Mouse (Mus musculus) myocyte (in vitro differentiated cells): ENCODE measurements at regions not wholly inside any gene's neighbourhood (a gene's known extent, or its start where the extent isn't known, plus 50 kb on each side); places are given as distances from the start of the nearest gene placed in this dataset.

Experiments
- H3K27me3 ChIP-seq: one replicate; pipeline ENCODE4 v1.6.1; 2011; ENCODE audit not compliant: control insufficient read depth, insufficient read depth, insufficient read length
- H3K36me3 ChIP-seq: one replicate; pipeline ENCODE4 v1.6.1; 2011; ENCODE audit not compliant: control insufficient read depth, insufficient read depth
- H3K4me2 ChIP-seq: one replicate; pipeline ENCODE4 v1.6.1; 2011; ENCODE audit warnings: low read depth, control low read depth
- H3K4me3 ChIP-seq: one replicate; pipeline ENCODE4 v1.5.1; 2011; ENCODE audit warnings: mild to moderate bottlenecking, control low read depth, moderate library complexity
- H3K79me2 ChIP-seq: one replicate; pipeline ENCODE4 v1.6.1; 2011; ENCODE audit not compliant: control insufficient read depth, insufficient read depth
- H3ac ChIP-seq: one replicate; pipeline ENCODE4 v1.6.1; 2011; ENCODE audit not compliant: control insufficient read depth, insufficient read length
- CEBPB ChIP-seq: IDR thresholded peaks from 2 replicates; pipeline ENCODE4 v1.6.1; 2011; ENCODE audit warnings: mild to moderate bottlenecking, moderate library complexity; ENCODE audit not compliant: poor library complexity, insufficient read depth, severe bottlenecking
- E2F4 ChIP-seq: IDR thresholded peaks from one replicate; pipeline ENCODE4 v1.6.1; 2011; ENCODE audit warnings: mild to moderate bottlenecking, control low read depth, moderate library complexity; ENCODE audit not compliant: insufficient read depth
- MAX ChIP-seq: IDR thresholded peaks from one replicate; pipeline ENCODE4 v1.6.1; 2011; ENCODE audit warnings: low read depth, mild to moderate bottlenecking, control low read depth
- MYOD1 ChIP-seq, 3 experiments: IDR thresholded peaks; one replicate each; pipeline ENCODE4 v1.6.1; 2011; ENCODE audit warnings: control low read depth in 2 of 3, low read depth in 2 of 3, mild to moderate bottlenecking in 2 of 3, moderate library complexity in 1 of 3; ENCODE audit not compliant: insufficient read length in 2 of 3, control insufficient read depth in 1 of 3
- MYOG ChIP-seq, 3 experiments: IDR thresholded peaks; one replicate each; pipeline ENCODE4 v1.6.1; 2011; ENCODE audit warnings: control low read depth in 2 of 3, low read depth in 2 of 3, mild to moderate bottlenecking in 2 of 3; ENCODE audit not compliant: insufficient read length in 2 of 3, control insufficient read depth in 1 of 3, insufficient read depth in 1 of 3
- POLR2A ChIP-seq: IDR thresholded peaks from one replicate; pipeline ENCODE4 v1.6.1; 2011; ENCODE audit warnings: low read depth, mild to moderate bottlenecking, control low read depth, moderate library complexity; ENCODE audit not compliant: insufficient read length
- POLR2AphosphoS2 ChIP-seq: IDR thresholded peaks from one replicate; pipeline ENCODE4 v1.6.1; 2011; ENCODE audit warnings: low read depth, control low read depth; ENCODE audit not compliant: insufficient read length
- REST ChIP-seq: IDR thresholded peaks from one replicate; pipeline ENCODE4 v1.6.1; 2011; ENCODE audit warnings: mild to moderate bottlenecking, control low read depth, moderate library complexity; ENCODE audit not compliant: insufficient read depth, insufficient read length
- SRF ChIP-seq: IDR thresholded peaks from one replicate; pipeline ENCODE4 v1.6.1; 2011; ENCODE audit warnings: low read depth; ENCODE audit not compliant: control insufficient read depth, insufficient read length
- TCF12 ChIP-seq: IDR thresholded peaks from one replicate; pipeline ENCODE4 v1.6.1; 2011; ENCODE audit warnings: mild to moderate bottlenecking, control low read depth; ENCODE audit not compliant: poor library complexity, insufficient read depth, severe bottlenecking
- TCF3 ChIP-seq: IDR thresholded peaks from one replicate; pipeline ENCODE4 v1.6.1; 2011; ENCODE audit warnings: low read depth, control low read depth; ENCODE audit not compliant: insufficient read length
- USF1 ChIP-seq: IDR thresholded peaks from one replicate; pipeline ENCODE4 v1.6.1; 2011; ENCODE audit warnings: low read depth, mild to moderate bottlenecking, control low read depth, moderate library complexity

DNA sequence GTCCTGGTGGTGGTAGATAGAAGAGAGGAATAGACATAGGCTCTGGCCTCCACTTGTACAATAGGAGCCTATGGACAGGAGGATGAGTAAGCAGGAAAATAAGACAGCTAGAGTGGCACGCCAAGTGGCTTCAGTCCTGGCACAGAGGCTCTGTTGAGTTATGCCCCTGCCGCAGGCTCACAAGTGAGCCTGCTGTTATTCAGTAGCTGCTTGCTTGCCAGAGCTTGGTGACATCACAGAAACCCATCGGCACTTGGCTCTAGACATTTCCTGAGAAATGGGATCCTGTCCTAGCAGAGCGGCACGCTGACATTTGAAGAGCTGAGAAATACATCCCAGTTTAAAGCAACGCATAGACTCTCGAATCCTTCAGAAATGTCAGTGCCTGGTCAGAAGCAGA is 283.5 kb downstream of the Bcor start:
- H3ac ChIP-seq, result no peak overlapping the region
- no peak overlapping the region for H3K4me2 ChIP-seq
- no peaks in the 10 kb centered on the region for H3K27me3 ChIP-seq
- H3K36me3 ChIP-seq, result no peaks in the 10 kb centered on the region
- no peaks in the 10 kb centered on the region for H3K79me2 ChIP-seq
- no peak overlapping the region for H3K4me3 ChIP-seq
- TF ChIP-seq MYOG (IDR thresholded peaks at IDR 0.05; ENCODE audit: control insufficient read depth in 1 of 3, insufficient read depth in 1 of 3, insufficient read length in 2 of 3, low read depth in 2 of 3) (no peak), MAX (no peak), MYOD1 (IDR thresholded peaks at IDR 0.05; ENCODE audit: control insufficient read depth in 1 of 3, insufficient read length in 2 of 3, low read depth in 2 of 3) (no peak), TCF3 (no peak), SRF (no peak), USF1 (no peak), TCF12 (no peak), POLR2A (no peak), CEBPB (no peak), POLR2AphosphoS2 (no peak)

DNA sequence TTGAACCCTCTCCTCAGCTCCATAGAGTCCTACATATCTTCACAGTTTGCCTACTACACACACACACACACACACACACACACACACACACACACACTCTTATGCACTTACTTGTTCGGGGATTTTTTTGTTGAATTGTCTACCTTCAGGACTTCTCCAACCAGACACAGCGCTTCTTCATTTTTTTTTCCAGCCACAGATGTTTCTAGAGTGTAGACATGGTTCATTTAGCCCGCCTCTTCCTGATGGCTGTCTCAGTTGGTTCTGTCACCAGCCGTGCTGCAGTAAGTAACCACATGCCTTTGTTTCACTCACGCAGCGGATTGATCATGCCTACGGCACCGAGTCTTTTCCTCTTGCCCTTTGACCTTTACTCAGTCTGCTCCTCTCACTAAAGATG is 282.1 kb downstream of the Bcor start:
- no peak overlapping the region for H3K4me3 ChIP-seq
- TF ChIP-seq SRF (no peak), POLR2A (no peak), USF1 (no peak), POLR2AphosphoS2 (no peak), MYOD1 (IDR thresholded peaks at IDR 0.05; ENCODE audit: control insufficient read depth in 1 of 3, insufficient read length in 2 of 3, low read depth in 2 of 3) (no peak), REST (no peak), MAX (no peak), TCF12 (no peak), E2F4 (no peak), MYOG (IDR thresholded peaks at IDR 0.05; ENCODE audit: control insufficient read depth in 1 of 3, insufficient read depth in 1 of 3, insufficient read length in 2 of 3, low read depth in 2 of 3) (no peak), TCF3 (no peak), CEBPB (no peak)
- no peaks in the 10 kb centered on the region for H3K36me3 ChIP-seq
- H3K27me3 ChIP-seq, result no peaks in the 10 kb centered on the region
- H3K79me2 ChIP-seq, result no peaks in the 10 kb centered on the region
- H3K4me2 ChIP-seq, result no peak overlapping the region
- H3ac ChIP-seq, result no peak overlapping the region

GRCm38 (mm10) chrX:11880972-11881371 is 279.2 kb downstream of the Bcor start:
- Histone ChIP-seq H3K4me2 (peak overlapping the region; percentile 38), H3K79me2 (no peaks in the 10 kb centered on the region), H3ac (no peak overlapping the region), H3K27me3 (no peaks in the 10 kb centered on the region), H3K36me3 (no peaks in the 10 kb centered on the region), H3K4me3 (no peak overlapping the region)
- TF ChIP-seq REST (no peak), MYOG (IDR thresholded peaks at IDR 0.05; ENCODE audit: control insufficient read depth in 1 of 3, insufficient read depth in 1 of 3, insufficient read length in 2 of 3, low read depth in 2 of 3) (peak in 1 of 3 experiments; percentile 14), POLR2AphosphoS2 (no peak), SRF (no peak)

DNA sequence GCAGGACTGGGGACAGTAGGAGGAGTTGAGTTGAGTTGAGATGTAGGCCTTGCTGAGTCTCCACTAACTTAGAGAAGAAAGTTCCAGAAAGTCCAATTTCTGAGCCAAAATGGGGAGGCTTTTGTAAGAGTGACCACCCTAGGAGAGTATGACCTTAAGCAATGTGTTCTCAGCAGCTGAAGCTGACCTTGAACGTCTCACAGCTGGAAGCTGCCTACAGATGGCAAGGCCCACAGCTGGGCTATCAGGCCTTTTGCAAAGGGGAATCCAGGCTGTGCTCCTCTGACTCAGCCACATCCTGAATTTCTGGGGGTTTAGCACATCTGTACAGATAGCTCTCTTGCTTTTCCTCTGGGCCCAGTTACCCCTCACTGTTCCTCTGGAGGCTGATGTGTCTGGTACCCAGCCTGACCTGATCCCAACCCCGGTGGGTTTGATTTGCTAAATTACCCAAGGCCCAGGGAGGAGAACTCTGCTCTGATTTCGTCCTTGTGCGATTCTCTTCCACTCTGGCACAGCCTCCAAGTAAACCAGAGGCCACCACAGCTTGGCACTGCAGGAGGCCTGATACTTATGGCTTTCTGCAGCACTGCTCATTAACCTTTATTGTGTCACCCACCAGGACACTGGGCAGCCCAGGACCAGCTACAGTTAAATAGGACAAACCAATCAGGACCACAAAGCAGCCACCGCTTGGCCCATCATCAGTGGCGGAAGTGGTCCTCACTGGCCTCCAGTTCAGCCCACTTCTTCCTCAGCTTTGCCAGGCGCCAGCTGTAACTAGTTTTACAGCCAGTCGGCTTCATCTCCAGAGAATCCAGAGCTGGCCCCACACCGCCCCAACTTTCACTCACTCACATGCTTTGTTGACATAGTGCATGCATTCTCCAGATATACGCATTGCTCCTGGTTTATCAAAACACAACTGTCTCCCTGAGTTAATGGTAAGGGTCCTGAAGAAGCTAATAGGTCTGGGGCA is 276.1 kb downstream of the Bcor start:
- Histone ChIP-seq H3K4me3 (no peak overlapping the region), H3K27me3 (no peaks in the 10 kb centered on the region), H3K79me2 (no peaks in the 10 kb centered on the region), H3K36me3 (no peaks in the 10 kb centered on the region), H3ac (no peak overlapping the region), H3K4me2 (no peak overlapping the region)
- no peak for TF ChIP-seq MYOG (IDR thresholded peaks at IDR 0.05; ENCODE audit: control insufficient read depth in 1 of 3, insufficient read depth in 1 of 3, insufficient read length in 2 of 3, low read depth in 2 of 3)
- no peak for TF ChIP-seq TCF12
- TF ChIP-seq POLR2AphosphoS2, result no peak
- TF ChIP-seq MYOD1 (IDR thresholded peaks at IDR 0.05; ENCODE audit: control insufficient read depth in 1 of 3, insufficient read length in 2 of 3, low read depth in 2 of 3), result no peak
- TF ChIP-seq POLR2A, result no peak
- no peak for TF ChIP-seq USF1

GRCm38 (mm10) chrX:11892396-11892795 is 267.8 kb downstream of the Bcor start:
- Histone ChIP-seq H3K36me3 (no peaks in the 10 kb centered on the region), H3ac (no peak overlapping the region), H3K79me2 (no peaks in the 10 kb centered on the region), H3K4me2 (no peak overlapping the region), H3K4me3 (no peak overlapping the region), H3K27me3 (no peaks in the 10 kb centered on the region)
- TF ChIP-seq MYOG (IDR thresholded peaks at IDR 0.05; ENCODE audit: control insufficient read depth in 1 of 3, insufficient read depth in 1 of 3, insufficient read length in 2 of 3, low read depth in 2 of 3) (no peak), USF1 (no peak), POLR2AphosphoS2 (no peak), TCF12 (no peak), SRF (no peak), MYOD1 (IDR thresholded peaks at IDR 0.05; ENCODE audit: control insufficient read depth in 1 of 3, insufficient read length in 2 of 3, low read depth in 2 of 3) (no peak), CEBPB (no peak), POLR2A (no peak), MAX (no peak), TCF3 (no peak), REST (no peak), E2F4 (no peak)
